Mouse (Mus musculus) spleen, postnatal 36 days (tissue): ENCODE results near the gene Inca1.

Experiments used
- DNase-seq, 2 experiments: peaks; one replicate each; pipeline ENCODE4 v3.0.0; 2022; ENCODE audit warnings: low spot score in 2 of 2, mixed read lengths in 1 of 2

Inca1 gene

GRCm38 (mm10) chr11:70669582-70670345, 30.2 kb downstream of the Inca1 start:
- peak; percentile 87 to 89 for DNase-seq

- peak; percentile 98 for DNase-seq
Measured at GRCm38 (mm10) chr11:70668771-70669505, 31.0 kb downstream of the Inca1 start, which contains the start of gene Spag7. Spag7 (minus strand) TSS chr11:70669416.

GRCm38 (mm10) chr11:70668335-70668770, 31.6 kb downstream of the Inca1 start:
- DNase-seq, result no peak

- no peak for DNase-seq
Measured at GRCm38 (mm10) chr11:70667271-70668150, 32.4 kb downstream of the Inca1 start.

GRCm38 (mm10) chr11:70666687-70667086, 33.3 kb downstream of the Inca1 start:
- DNase-seq, result no peak

GRCm38 (mm10) chr11:70664741-70665140, 35.2 kb downstream of the Inca1 start:
- no peak for DNase-seq

GRCm38 (mm10) chr11:70663957-70664356, 36.0 kb downstream of the Inca1 start:
- no peak for DNase-seq

- no peak for DNase-seq
Measured at GRCm38 (mm10) chr11:70663101-70663500, 36.9 kb downstream of the Inca1 start.

GRCm38 (mm10) chr11:70660571-70660970, 39.4 kb downstream of the Inca1 start:
- no peak for DNase-seq

- no peak for DNase-seq
Measured at GRCm38 (mm10) chr11:70658942-70659341, 41.0 kb downstream of the Inca1 start.

GRCm38 (mm10) chr11:70658521-70658920, 41.4 kb downstream of the Inca1 start:
- no peak for DNase-seq

GRCm38 (mm10) chr11:70657991-70658390, 42.0 kb downstream of the Inca1 start:
- DNase-seq, result no peak

GRCm38 (mm10) chr11:70657573-70657972, 42.4 kb downstream of the Inca1 start:
- peak in 1 of 2 experiments; percentile 53 for DNase-seq

- DNase-seq, result no peak
Measured at GRCm38 (mm10) chr11:70656964-70657363, 43.0 kb downstream of the Inca1 start, which contains the start of gene Eno3. Eno3 (plus strand) TSS chr11:70657202.

- DNase-seq, result no peak
Measured at GRCm38 (mm10) chr11:70656456-70656927, 43.5 kb downstream of the Inca1 start.

GRCm38 (mm10) chr11:70655571-70656455, 44.1 kb downstream of the Inca1 start:
- peak in 1 of 2 experiments; percentile 62 for DNase-seq

- DNase-seq, result peak; percentile 78 to 81
Measured at GRCm38 (mm10) chr11:70654923-70655570, 44.9 kb downstream of the Inca1 start.

GRCm38 (mm10) chr11:70654198-70654922, 45.6 kb downstream of the Inca1 start, which contains the start of gene Pfn1:
Pfn1 (minus strand) TSS chr11:70654644.
- DNase-seq, result peak; percentile 80 to 82
